Mouse (Mus musculus) olfactory bulb, adult 2 months (tissue): Measurements from ENCODE around the gene Ryr1.

ENCODE experiments used
- CTCF ChIP-seq: fragments of 200-500 bp; IDR thresholded peaks from 2 replicates; pipeline ENCODE4 v1.5.1; 2012; ENCODE audit warnings: low read depth, mild to moderate bottlenecking, low read length, moderate library complexity; ENCODE audit not compliant: insufficient read depth
- POLR2A ChIP-seq: fragments of 200-500 bp; IDR thresholded peaks from 2 replicates; pipeline ENCODE4 v1.6.1; 2012; ENCODE audit warnings: mild to moderate bottlenecking, low read depth, low read length, moderate library complexity; ENCODE audit not compliant: insufficient read depth

DNA sequence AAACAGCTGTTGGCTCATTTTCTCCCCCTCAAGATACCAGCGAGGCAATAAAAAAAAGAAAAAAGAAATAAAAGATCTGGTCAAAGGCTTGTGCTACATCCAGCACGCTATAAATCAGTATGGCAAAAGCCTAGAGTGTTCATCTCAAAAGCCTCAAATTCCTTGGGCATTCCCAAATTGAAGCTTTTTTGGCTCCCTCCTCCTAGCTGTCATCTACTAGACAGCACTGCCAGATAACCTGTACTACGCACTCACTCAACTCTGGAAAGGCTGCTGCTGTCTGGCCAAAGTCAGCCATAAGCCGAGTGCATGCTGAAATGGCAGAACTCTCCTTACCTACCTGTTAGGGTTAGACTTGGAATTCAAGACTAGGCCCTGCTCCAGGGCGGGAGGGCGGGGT lies 167.7 kb downstream of the Ryr1 start:
- no peak for TF ChIP-seq CTCF
- no peak for TF ChIP-seq POLR2A
